Mouse (Mus musculus) megakaryocyte, embryonic 14.5 days (primary cell): ENCODE measurements around the gene Sec61a2.

ENCODE experiments used
- FLI1 ChIP-seq: IDR thresholded peaks from 2 replicates; pipeline ENCODE4 v1.6.1; 2012; ENCODE audit warnings: low read length, inconsistent platforms, mixed read lengths
- GATA1 ChIP-seq: IDR thresholded peaks from 3 replicates; pipeline ENCODE4 v1.6.1; 2012; ENCODE audit warnings: mixed read lengths, low read length, inconsistent platforms, borderline replicate concordance

GRCm38 (mm10) chr2:5877446-5877845 is 17.8 kb downstream of the Sec61a2 start:
- no peak for TF ChIP-seq GATA1
- TF ChIP-seq FLI1, result no peak
